Mouse (Mus musculus) left cerebral cortex, adult 8-10 months (tissue): ENCODE measurements at regions not wholly inside any gene's neighbourhood (a gene's known extent, or its start where the extent isn't known, plus 50 kb on each side); places are given as distances from the start of the nearest gene placed in this dataset.
"Not testable (repeated sequence)": the region's sequence is repeated elsewhere in the genome, so short reads cannot be mapped to it uniquely, and the experiment has no call there.

Source experiments
- DNase-seq, 2 experiments: peaks; one replicate each; pipeline ENCODE4 v3.0.0; 2022; ENCODE audit warnings: low spot score in 2 of 2

- DNase-seq, result no peak
Observed at GRCm38 (mm10) chrX:76077781-76078180, 186.3 kb upstream of the Cldn34b3 start.

DNA sequence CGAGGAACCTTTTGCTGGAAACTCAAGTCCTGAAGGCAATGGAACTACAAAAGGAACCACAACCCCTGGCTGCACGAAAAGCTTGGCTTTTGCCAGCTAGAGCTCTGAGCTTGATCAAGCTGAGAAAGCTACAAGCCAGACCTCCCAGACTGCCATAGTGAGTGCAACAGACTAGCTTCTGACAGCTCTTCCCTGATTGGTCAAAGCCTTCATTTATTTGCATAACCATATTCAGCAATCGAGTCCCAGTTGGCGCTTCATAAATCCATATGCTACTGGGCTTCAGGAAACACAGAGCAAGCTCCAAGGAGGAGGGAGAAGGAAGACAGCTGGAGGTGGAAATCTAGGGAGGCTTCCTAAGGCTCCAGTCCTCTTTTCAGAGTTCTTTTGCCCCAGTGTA, 181.4 kb upstream of the Cldn34b3 start:
- no peak for DNase-seq

DNA sequence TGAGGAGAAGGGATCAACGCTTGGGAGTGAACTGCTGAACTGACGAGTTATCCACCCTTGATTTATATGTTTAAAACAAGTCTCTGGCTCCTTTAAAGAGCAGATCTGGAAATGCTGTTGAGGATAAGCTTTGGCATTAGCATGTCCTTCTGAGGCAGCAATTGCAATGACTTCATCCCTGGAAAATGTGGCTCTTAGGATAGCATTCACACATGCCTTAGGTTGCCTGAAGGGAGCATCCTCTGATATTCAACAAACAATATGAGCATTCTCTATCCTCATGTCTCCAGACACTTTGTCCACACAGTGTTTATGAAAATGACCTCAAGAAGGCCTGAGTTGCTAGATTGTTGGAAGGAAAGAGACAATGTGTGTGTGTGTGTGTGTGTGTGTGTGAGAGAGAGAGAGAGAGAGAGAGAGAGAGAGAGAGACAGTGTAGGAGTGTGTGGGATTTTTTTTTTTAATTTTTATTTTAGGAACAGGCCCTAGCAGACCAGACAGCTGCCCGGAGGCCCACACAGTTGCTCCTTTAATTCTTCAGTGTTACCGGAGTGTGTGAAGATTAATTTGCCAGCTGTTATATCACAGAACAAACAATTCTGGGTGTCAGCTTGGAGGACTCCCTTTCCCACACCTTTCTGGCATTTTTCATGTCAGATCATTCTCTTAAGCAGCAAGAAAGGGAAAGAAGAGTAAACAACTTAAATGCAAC, 153.2 kb upstream of the Cldn34b3 start:
- no peak for DNase-seq

- DNase-seq, result no peak
Observed at GRCm38 (mm10) chrX:76116086-76116485, 148.0 kb upstream of the Cldn34b3 start.

- DNase-seq, result no peak
Observed at GRCm38 (mm10) chrX:76116562-76116961, 147.5 kb upstream of the Cldn34b3 start.

DNA sequence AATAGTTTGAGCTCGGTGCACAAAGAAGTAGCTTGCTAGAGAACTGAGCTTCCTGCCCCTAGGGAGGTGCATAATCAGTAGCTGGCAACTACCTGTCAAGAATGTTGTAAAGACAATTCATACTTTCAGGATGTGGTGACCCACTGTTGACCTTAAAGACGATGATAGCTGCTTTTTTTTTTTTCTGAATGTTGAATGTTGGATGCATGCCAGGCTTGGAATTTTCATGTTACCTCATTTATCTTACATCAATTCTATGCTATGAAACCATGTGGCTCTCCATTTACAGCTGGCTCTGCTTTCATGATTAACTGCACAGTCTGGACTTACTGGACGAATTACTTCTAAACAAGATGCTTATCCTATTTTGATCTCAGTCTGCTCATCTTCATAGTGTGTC, 143.2 kb upstream of the Cldn34b3 start:
- DNase-seq, result no peak

- DNase-seq, result no peak
Observed at GRCm38 (mm10) chrX:76123355-76123754, 140.7 kb upstream of the Cldn34b3 start.

DNA sequence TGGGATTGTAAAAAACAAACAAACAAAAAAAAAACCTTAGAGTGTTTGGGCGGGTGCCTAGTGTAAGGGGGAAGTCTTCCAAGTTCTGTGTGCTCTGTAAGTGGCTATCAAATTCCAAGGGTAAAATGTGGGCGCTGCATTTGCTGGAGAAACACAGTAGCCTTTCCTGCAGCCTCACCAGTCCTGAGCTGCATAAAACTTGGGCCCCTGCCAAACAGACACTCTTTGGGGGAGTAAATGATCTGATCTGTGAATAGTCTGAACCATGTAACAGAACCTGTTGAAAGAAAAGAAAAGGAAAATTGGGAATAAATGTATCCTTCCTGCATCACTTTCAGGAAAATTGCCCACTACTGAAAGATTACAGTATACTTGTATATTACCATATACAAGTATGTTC, 126.4 kb upstream of the Cldn34b3 start:
- DNase-seq, result no peak

GRCm38 (mm10) chrX:76141022-76141421, 123.1 kb upstream of the Cldn34b3 start:
- DNase-seq, result no peak

GRCm38 (mm10) chrX:76174806-76175205, 89.3 kb upstream of the Cldn34b3 start:
- not testable (repeated sequence) for DNase-seq

- DNase-seq, result peak; percentile 3 to 58
Observed at GRCm38 (mm10) chrX:76181446-76182148, 82.5 kb upstream of the Cldn34b3 start.

- DNase-seq, result no peak
Observed at GRCm38 (mm10) chrX:76200607-76201006, 63.5 kb upstream of the Cldn34b3 start.

GRCm38 (mm10) chrX:76201366-76201765, 62.7 kb upstream of the Cldn34b3 start:
- peak in 1 of 2 experiments; percentile 2 for DNase-seq
